Mouse (Mus musculus) kidney, embryonic 14.5 days (tissue): ENCODE measurements at regions not wholly inside any gene's neighbourhood (a gene's known extent, or its start where the extent isn't known, plus 50 kb on each side); places are given as distances from the start of the nearest gene placed in this dataset.
A peak's percentile ranks its signal among the peaks of the same experiment; 100 is the strongest.

Experiments
- ATAC-seq: fragments of 200-750 bp; cut with Nextera tagmentation; 2 replicates; pipeline ENCODE4 v1.8.0; 2017; ENCODE audit warnings: moderate number of reproducible peaks, mild to moderate bottlenecking, moderate TSS enrichment, moderate library complexity; ENCODE audit not compliant: low FRiP score, low TSS enrichment
- H3K27ac ChIP-seq: fragments of 300-500 bp; sonication (generic); 2 replicates; pipeline ENCODE4 v1.5.1; 2014; ENCODE audit warnings: low read depth, mild to moderate bottlenecking, low read length, moderate library complexity, mixed read lengths
- H3K27me3 ChIP-seq: fragments of 300-500 bp; sonication (generic); 2 replicates; pipeline ENCODE4 v1.6.1; 2014; ENCODE audit warnings: mild to moderate bottlenecking, low read length; ENCODE audit not compliant: control insufficient read depth, insufficient read depth
- H3K36me3 ChIP-seq: fragments of 300-500 bp; sonication (generic); 2 replicates; pipeline ENCODE4 v1.6.1; 2014; ENCODE audit warnings: low read length, mixed read lengths; ENCODE audit not compliant: control insufficient read depth, insufficient read depth
- H3K4me1 ChIP-seq: fragments of 300-500 bp; sonication (generic); 2 replicates; pipeline ENCODE4 v1.6.1; 2014; ENCODE audit warnings: low read length, mixed read lengths; ENCODE audit not compliant: control insufficient read depth, insufficient read depth
- H3K4me2 ChIP-seq: fragments of 300-500 bp; sonication (generic); replicated peaks from 2 replicates; pipeline ENCODE4 v1.6.1; 2014; ENCODE audit warnings: low read depth, mild to moderate bottlenecking, low read length
- H3K4me3 ChIP-seq: fragments of 300-500 bp; sonication (generic); 2 replicates; pipeline ENCODE4 v1.5.1; 2014; ENCODE audit warnings: mild to moderate bottlenecking, low read length
- H3K9ac ChIP-seq: fragments of 300-500 bp; sonication (generic); 2 replicates; pipeline ENCODE4 v1.6.1; 2014; ENCODE audit warnings: low read depth, mild to moderate bottlenecking, low read length, moderate library complexity
- H3K9me3 ChIP-seq: fragments of 300-500 bp; sonication (generic); 2 replicates; pipeline ENCODE4 v1.6.1; 2016; ENCODE audit warnings: low read length; ENCODE audit not compliant: control insufficient read depth
- WGBS: fragments of 180-500 bp; shearing (Covaris S2); extraction: QIAGEN DNeasy Blood & Tissue Kit; methylation state at CpG from one replicate; pipeline ENCODE4 v1.1.7; 2014; 5-methylcytosine and 5-hydroxymethylcytosine counted together

- 44% methylated on average over 6 of the region's 6 CpGs for WGBS
- no peaks in the 10 kb centered on the region for H3K9me3 ChIP-seq
- H3K4me1 ChIP-seq = no peaks in the 10 kb centered on the region
- H3K27ac ChIP-seq = 0 out of 2 replicates have a peak overlapping the region, but pooled peaks have one; percentile 21
- H3K9ac ChIP-seq = no peak overlapping the region
- no peaks in the 10 kb centered on the region for H3K36me3 ChIP-seq
- peak; percentile 81 for ATAC-seq
- no peak overlapping the region for H3K4me2 ChIP-seq
- H3K4me3 ChIP-seq = no peak overlapping the region
- no peaks in the 10 kb centered on the region for H3K27me3 ChIP-seq
Observed at GRCm38 (mm10) chr8:103913927-103914640, 187.3 kb upstream of the Cdh5 start.

- Histone ChIP-seq H3K27me3 (no peaks in the 10 kb centered on the region), H3K9me3 (no peaks in the 10 kb centered on the region)
Observed at GRCm38 (mm10) chr8:103919324-103919723, 182.1 kb upstream of the Cdh5 start.

GRCm38 (mm10) chr8:103921621-103922020 lies 179.8 kb upstream of the Cdh5 start:
- no peak for ATAC-seq
- no peaks in the 10 kb centered on the region for H3K27me3 ChIP-seq
- no peak overlapping the region for H3K27ac ChIP-seq
- H3K4me2 ChIP-seq = no peak overlapping the region
- H3K9me3 ChIP-seq = no peaks in the 10 kb centered on the region
- H3K9ac ChIP-seq = no peak overlapping the region
- 86% methylated on average over 4 of the region's 4 CpGs for WGBS
- H3K4me1 ChIP-seq = no peaks in the 10 kb centered on the region
- H3K4me3 ChIP-seq = no peak overlapping the region
- no peaks in the 10 kb centered on the region for H3K36me3 ChIP-seq

More at GRCm38 (mm10) chr8:103919324-103919723, 182.1 kb upstream of the Cdh5 start:
- Histone ChIP-seq H3K36me3 (no peaks in the 10 kb centered on the region), H3K4me2 (no peak overlapping the region), H3K4me1 (no peaks in the 10 kb centered on the region), H3K4me3 (no peak overlapping the region), H3K27ac (no peak overlapping the region), H3K9ac (no peak overlapping the region)
- 84% methylated on average over 3 of the region's 3 CpGs for WGBS
- ATAC-seq = no peak

GRCm38 (mm10) chr8:103922746-103923145 lies 178.7 kb upstream of the Cdh5 start:
- no peak for ATAC-seq
- Histone ChIP-seq H3K9me3 (no peaks in the 10 kb centered on the region), H3K4me1 (no peaks in the 10 kb centered on the region), H3K4me3 (no peak overlapping the region), H3K27ac (no peak overlapping the region), H3K36me3 (no peaks in the 10 kb centered on the region), H3K27me3 (no peaks in the 10 kb centered on the region), H3K4me2 (no peak overlapping the region), H3K9ac (no peak overlapping the region)
- WGBS = 89% methylated on average over 2 of the region's 2 CpGs

GRCm38 (mm10) chr8:103932681-103933080 lies 168.7 kb upstream of the Cdh5 start:
- 68% methylated on average over 1 of the region's 1 CpGs for WGBS
- no peak overlapping the region for H3K4me3 ChIP-seq
- no peaks in the 10 kb centered on the region for H3K4me1 ChIP-seq
- ATAC-seq = no peak
- H3K27ac ChIP-seq = no peak overlapping the region
- no peaks in the 10 kb centered on the region for H3K9me3 ChIP-seq
- H3K4me2 ChIP-seq = no peak overlapping the region
- H3K27me3 ChIP-seq = no peaks in the 10 kb centered on the region
- no peaks in the 10 kb centered on the region for H3K36me3 ChIP-seq
- H3K9ac ChIP-seq = no peak overlapping the region

- H3K36me3 ChIP-seq = no peaks in the 10 kb centered on the region
- ATAC-seq = no peak
- H3K4me3 ChIP-seq = no peak overlapping the region
- no peak overlapping the region for H3K9ac ChIP-seq
- no peak overlapping the region for H3K27ac ChIP-seq
- H3K27me3 ChIP-seq = no peaks in the 10 kb centered on the region
- no peak overlapping the region for H3K4me2 ChIP-seq
- peaks cover 5% of the 10 kb centered on the region; the same call in 1 of the 2 replicates for H3K9me3 ChIP-seq
- 61% methylated on average over 3 of the region's 3 CpGs for WGBS
- no peaks in the 10 kb centered on the region for H3K4me1 ChIP-seq
Observed at GRCm38 (mm10) chr8:103936491-103936890, 164.9 kb upstream of the Cdh5 start.

GRCm38 (mm10) chr8:103938283-103939230 lies 162.9 kb upstream of the Cdh5 start:
- Histone ChIP-seq H3K27me3 (no peaks in the 10 kb centered on the region), H3K4me3 (no peak overlapping the region), H3K9ac (no peak overlapping the region), H3K36me3 (no peaks in the 10 kb centered on the region), H3K27ac (no peak overlapping the region), H3K4me1 (no peaks in the 10 kb centered on the region), H3K9me3 (peaks cover 5% of the 10 kb centered on the region; the same call in 1 of the 2 replicates), H3K4me2 (no peak overlapping the region)
- WGBS = 55% methylated on average over 11 of the region's 11 CpGs
- ATAC-seq = no peak

- no peaks in the 10 kb centered on the region for H3K4me1 ChIP-seq
- H3K4me2 ChIP-seq = no peak overlapping the region
- WGBS = 93% methylated on average over 6 of the region's 6 CpGs
- H3K9me3 ChIP-seq = peaks cover 5% of the 10 kb centered on the region; the same call in 1 of the 2 replicates
- no peaks in the 10 kb centered on the region for H3K27me3 ChIP-seq
- H3K4me3 ChIP-seq = no peak overlapping the region
- H3K36me3 ChIP-seq = no peaks in the 10 kb centered on the region
- H3K27ac ChIP-seq = no peak overlapping the region
- ATAC-seq = no peak
- no peak overlapping the region for H3K9ac ChIP-seq
Observed at GRCm38 (mm10) chr8:103940958-103941532, 160.4 kb upstream of the Cdh5 start.
